8 mouse cellular contexts compared by ENCODE assay signal in genomic region chr11:68852932-68853409, GRCm38 (mm10). TPM values are rescaled to one million over a fixed set of nuclear protein-coding genes. Genes with fewer than 3 reads are reported as not detected.
A peak's percentile ranks its signal among the peaks of the same experiment; 100 is the strongest.
DNase-seq lines count a peak whose midpoint lies in the region; ATAC-seq lines count a peak whose summit lies in the region.

No protein-coding gene starts in this region.

- H3K27ac ChIP-seq in hindbrain, embryonic 14.5 days = peak overlapping the region; percentile 92

- peak; percentile 99 for ATAC-seq in hindbrain, embryonic 14.5 days (ENCODE audit: low FRiP score)

- peak; percentile 100 for DNase-seq in NIH3T3 (ENCODE audit: low read depth)
- peak; percentile 100 for DNase-seq in cerebellum, postnatal 10 days
- peak; percentile 99 to 100 for DNase-seq in frontal cortex, postnatal 14 days (ENCODE audit: low spot score in 2 of 2)
- peak; percentile 99 for DNase-seq in hindbrain, embryonic 14.5 days (ENCODE audit: low spot score)
- peak; percentile 100 for DNase-seq in layer of hippocampus, postnatal 36 days
- DNase-seq in lung, postnatal 36 days = peak; percentile 99
- DNase-seq in retina, postnatal 1 day = peak; percentile 100
- DNase-seq in urinary bladder, adult 18-20 months (ENCODE audit: low spot score in 2 of 2) = peak; percentile 99 to 100

- H3K4me3 ChIP-seq in hindbrain, embryonic 14.5 days (replicated peaks; ENCODE audit: low read length) = peak overlapping the region; percentile 70

- peak overlapping the region; percentile 86 for H3K9ac ChIP-seq in hindbrain, embryonic 14.5 days

- H3K4me2 ChIP-seq in hindbrain, embryonic 14.5 days (replicated peaks) = peak overlapping the region; percentile 81

- WGBS in hindbrain, embryonic 14.5 days = under 1% methylated on average over 40 of the region's 42 CpGs

- peaks cover 34% of the 10 kb centered on the region for H3K4me1 ChIP-seq in hindbrain, embryonic 14.5 days (replicated peaks; ENCODE audit: control insufficient read depth, insufficient read depth, low read length)

- H3K36me3 ChIP-seq in hindbrain, embryonic 14.5 days (replicated peaks; ENCODE audit: control insufficient read depth, insufficient read depth) = no peaks in the 10 kb centered on the region

- no peaks in the 10 kb centered on the region for H3K27me3 ChIP-seq in hindbrain, embryonic 14.5 days (ENCODE audit: control insufficient read depth, insufficient read depth, low read length)

- no peaks in the 10 kb centered on the region for H3K9me3 ChIP-seq in hindbrain, embryonic 14.5 days (ENCODE audit: control insufficient read depth, low read length)

RNA-seq across cellular contexts. Expression of gene Ndel1, which starts 18.7 kb away (rescaled TPM):
- polyA plus RNA-seq in hindbrain, embryonic 14.5 days (2014; fragmentation: Nextera tagmentation; extraction: Ambion mirVana) = 91.2 and 97.1 TPM in 2 replicates
- 10 to 100 TPM; 90.5 to 93.2 TPM for total RNA-seq in layer of hippocampus, postnatal 36 days (2021)

RNA-seq across cellular contexts. Expression of gene Rnf222, which starts 35.4 kb away (rescaled TPM):
- polyA plus RNA-seq in hindbrain, embryonic 14.5 days (2014; fragmentation: Nextera tagmentation; extraction: Ambion mirVana) = not detected in 2 replicates
- not detected for total RNA-seq in layer of hippocampus, postnatal 36 days (2021)

RNA-seq across cellular contexts. Expression of gene Rpl26, which starts 48.4 kb away (rescaled TPM):
- 573 and 680 TPM in 2 replicates for polyA plus RNA-seq in hindbrain, embryonic 14.5 days (2014; fragmentation: Nextera tagmentation; extraction: Ambion mirVana)
- total RNA-seq in layer of hippocampus, postnatal 36 days (2021) = 100 to 1,000 TPM; 738 to 741 TPM

Comparison
In these comparisons a context has a peak if more than half of its experiments do, and no peak if none do; other contexts are left out.
1. Peak in every context shown above with its lines: DNase-seq, ATAC-seq, H3K4me3 ChIP-seq and H3K27ac ChIP-seq.